Mouse (Mus musculus) heart, embryonic 10.5 days (tissue): Measurements from ENCODE around the gene Daw1. TPM values are rescaled to one million over a fixed set of nuclear protein-coding genes. Genes with fewer than 3 reads are reported as not detected.

Experiments used
- DNase-seq: peaks from one replicate; pipeline ENCODE4 v3.0.0-alpha.2; 2017; ENCODE audit warnings: low spot score
- H3K27ac ChIP-seq: fragments of 300-500 bp; sonication (generic); 2 replicates; pipeline ENCODE4 v1.5.1; 2016; ENCODE audit warnings: mild to moderate bottlenecking
- H3K27me3 ChIP-seq: fragments of 300-500 bp; sonication (generic); 2 replicates; pipeline ENCODE4 v1.6.1; 2016; ENCODE audit warnings: mild to moderate bottlenecking; ENCODE audit not compliant: poor library complexity, insufficient read depth, severe bottlenecking
- H3K36me3 ChIP-seq: fragments of 300-500 bp; sonication (generic); 2 replicates; pipeline ENCODE4 v1.6.1; 2016; ENCODE audit warnings: mild to moderate bottlenecking, moderate library complexity
- H3K4me1 ChIP-seq: fragments of 300-500 bp; sonication (generic); 2 replicates; pipeline ENCODE4 v1.6.1; 2016; ENCODE audit warnings: mild to moderate bottlenecking
- H3K4me3 ChIP-seq: fragments of 300-500 bp; sonication (generic); 2 replicates; pipeline ENCODE4 v1.5.1; 2016; ENCODE audit warnings: mild to moderate bottlenecking, moderate library complexity
- H3K9me3 ChIP-seq: fragments of 300-500 bp; sonication (generic); 2 replicates; pipeline ENCODE4 v1.6.1; 2016; ENCODE audit warnings: mild to moderate bottlenecking, moderate library complexity
- WGBS: fragments of 180-500 bp; shearing (Covaris S2); methylation state at CpG from one replicate; pipeline ENCODE4 v1.1.7; 2016; 5-methylcytosine and 5-hydroxymethylcytosine counted together
- polyA plus RNA-seq: library from polyadenylated mRNA; unstranded; fragments of >200 nt; fragmentation: Nextera tagmentation; extraction: Ambion mirVana; gene quantifications from 2 replicates; pipeline ENCODE4 v1.2.1, GENCODE M21; 2016

Daw1 gene
- polyA plus RNA-seq, 1 experiment from 2014 or later: not detected

GRCm38 (mm10) chr1:83224423-83224960 is 64.9 kb downstream of the Daw1 start:
- no peak overlapping the region for H3K4me3 ChIP-seq
- 0 out of 2 replicates have a peak, but pooled peaks cover 4% of the 10 kb centered on the region for H3K4me1 ChIP-seq
- DNase-seq: no peak
- H3K27ac ChIP-seq: no peak overlapping the region
- no peaks in the 10 kb centered on the region for H3K9me3 ChIP-seq
- H3K36me3 ChIP-seq: no peaks in the 10 kb centered on the region
- H3K27me3 ChIP-seq: no peaks in the 10 kb centered on the region

- H3K27ac ChIP-seq: no peak overlapping the region
- WGBS: 76% methylated on average over 3 of the region's 3 CpGs
Observed at GRCm38 (mm10) chr1:83227946-83228345, 68.4 kb downstream of the Daw1 start.

GRCm38 (mm10) chr1:83248235-83248746 is 88.7 kb downstream of the Daw1 start:
- 87% methylated on average over 1 of the region's 1 CpGs for WGBS
- H3K9me3 ChIP-seq: no peaks in the 10 kb centered on the region
- H3K27me3 ChIP-seq: no peaks in the 10 kb centered on the region
- H3K4me3 ChIP-seq: no peak overlapping the region
- H3K27ac ChIP-seq: no peak overlapping the region
- no peak for DNase-seq
- H3K36me3 ChIP-seq: no peaks in the 10 kb centered on the region
- H3K4me1 ChIP-seq: no peaks in the 10 kb centered on the region

More at GRCm38 (mm10) chr1:83227946-83228345, 68.4 kb downstream of the Daw1 start:
- no peak for DNase-seq
- no peaks in the 10 kb centered on the region for H3K27me3 ChIP-seq
- H3K4me3 ChIP-seq: no peak overlapping the region
- H3K9me3 ChIP-seq: no peaks in the 10 kb centered on the region
- no peaks in the 10 kb centered on the region for H3K36me3 ChIP-seq
- H3K4me1 ChIP-seq: 0 out of 2 replicates have a peak, but pooled peaks cover 4% of the 10 kb centered on the region

GRCm38 (mm10) chr1:83251746-83252145 is 92.2 kb downstream of the Daw1 start:
- WGBS: 88% methylated on average over 1 of the region's 1 CpGs
- H3K27ac ChIP-seq: no peak overlapping the region
- H3K4me3 ChIP-seq: no peak overlapping the region
- no peaks in the 10 kb centered on the region for H3K27me3 ChIP-seq
- DNase-seq: no peak
- no peaks in the 10 kb centered on the region for H3K4me1 ChIP-seq
- H3K36me3 ChIP-seq: peaks cover 14% of the 10 kb centered on the region; the same call in 1 of the 2 replicates
- no peaks in the 10 kb centered on the region for H3K9me3 ChIP-seq

Other genes with a start within 250 kb of the Daw1 start
- not detected in 2 replicates for gene A030005L19Rik, start 246.4 kb upstream of the Daw1 start, polyA plus RNA-seq
- not detected in 2 replicates for gene A030014E15Rik, start 234.8 kb upstream of the Daw1 start, polyA plus RNA-seq
- gene Gm6217, start 228.4 kb upstream of the Daw1 start, polyA plus RNA-seq: not detected in 2 replicates
- not detected in 2 replicates for gene A030003K21Rik, start 216.4 kb upstream of the Daw1 start, polyA plus RNA-seq
- not detected in 2 replicates for gene Gm7544, start 203.7 kb upstream of the Daw1 start, polyA plus RNA-seq
- not detected in 2 replicates for gene Gm47955, start 199.5 kb upstream of the Daw1 start, polyA plus RNA-seq
- gene Gm47959, start 159.2 kb upstream of the Daw1 start, polyA plus RNA-seq: not detected in 2 replicates
- 2.5 and 2.8 TPM in 2 replicates for gene Slc19a3, start 121.3 kb upstream of the Daw1 start, polyA plus RNA-seq
- not detected in 2 replicates for gene Krtap28-10, start 117.3 kb upstream of the Daw1 start, polyA plus RNA-seq
- not detected in 2 replicates for gene Gm47969, start 114.8 kb upstream of the Daw1 start, polyA plus RNA-seq
- gene A030005K14Rik, start 100.4 kb upstream of the Daw1 start, polyA plus RNA-seq: not detected in 2 replicates
- gene Krtap28-13, start 98.8 kb upstream of the Daw1 start, polyA plus RNA-seq: 0.25 TPM in 1 of 2 replicates, not detected in the other
- 0.21 and 0.34 TPM in 2 replicates for gene Ccl20, start 43.0 kb upstream of the Daw1 start, polyA plus RNA-seq
- gene Sphkap, start 248.4 kb downstream of the Daw1 start, polyA plus RNA-seq: 20.9 and 28.4 TPM in 2 replicates